Mouse (Mus musculus) heart, adult 2 months (tissue): Measurements from ENCODE around the gene Mpdu1.

Experiments used
- CTCF ChIP-seq: fragments of 200-600 bp; IDR thresholded peaks from 2 replicates; pipeline ENCODE4 v1.8.1; 2022; ENCODE audit warnings: antibody characterized with exemption, mild to moderate bottlenecking, moderate library complexity
- POLR2A ChIP-seq: fragments of 200-500 bp; IDR thresholded peaks from 2 replicates; pipeline ENCODE4 v1.6.1; 2011; ENCODE audit warnings: mild to moderate bottlenecking, low read depth, low read length, control low read depth; ENCODE audit not compliant: insufficient read depth

GRCm38 (mm10) chr11:69707480-69707847 lies 45.0 kb upstream of the Mpdu1 start:
- no peak for TF ChIP-seq CTCF
- no peak for TF ChIP-seq POLR2A
